Mouse (Mus musculus) thymus, postnatal 14 days (tissue): ENCODE data around the gene Mmp9.

Experiments
- DNase-seq: peaks from one replicate; pipeline ENCODE4 v3.0.0; 2021

Mmp9 gene

GRCm38 (mm10) chr2:164994659-164995428, 54.3 kb downstream of the Mmp9 start:
- no peak for DNase-seq

- no peak for DNase-seq
Measured at GRCm38 (mm10) chr2:164995976-164996375, 55.4 kb downstream of the Mmp9 start.

GRCm38 (mm10) chr2:164996848-164997720, 56.5 kb downstream of the Mmp9 start:
- DNase-seq, result no peak

GRCm38 (mm10) chr2:164997721-164998428, 57.3 kb downstream of the Mmp9 start:
- DNase-seq, result no peak

- no peak for DNase-seq
Measured at GRCm38 (mm10) chr2:165001958-165002357, 61.4 kb downstream of the Mmp9 start.

- DNase-seq, result no peak
Measured at GRCm38 (mm10) chr2:165003108-165003507, 62.5 kb downstream of the Mmp9 start.

- no peak for DNase-seq
Measured at GRCm38 (mm10) chr2:165004237-165004636, 63.7 kb downstream of the Mmp9 start.
